Mouse (Mus musculus): Measurements from ENCODE around the gene Agtpbp1.

- TF ChIP-seq POLR2A (IDR thresholded peaks at IDR 0.05; ENCODE audit: control insufficient read depth, low read depth, low read length) (no peak), CTCF (IDR thresholded peaks at IDR 0.05; ENCODE audit: control insufficient read depth, insufficient read depth, insufficient replicate concordance, low read depth, low read length) (no peak)
These were observed 13.9 kb downstream of the Agtpbp1 start for GRCm38 (mm10) chr13:59571107-59571506.
